Mouse (Mus musculus): ENCODE measurements around the gene Gtf2h5.

DNA sequence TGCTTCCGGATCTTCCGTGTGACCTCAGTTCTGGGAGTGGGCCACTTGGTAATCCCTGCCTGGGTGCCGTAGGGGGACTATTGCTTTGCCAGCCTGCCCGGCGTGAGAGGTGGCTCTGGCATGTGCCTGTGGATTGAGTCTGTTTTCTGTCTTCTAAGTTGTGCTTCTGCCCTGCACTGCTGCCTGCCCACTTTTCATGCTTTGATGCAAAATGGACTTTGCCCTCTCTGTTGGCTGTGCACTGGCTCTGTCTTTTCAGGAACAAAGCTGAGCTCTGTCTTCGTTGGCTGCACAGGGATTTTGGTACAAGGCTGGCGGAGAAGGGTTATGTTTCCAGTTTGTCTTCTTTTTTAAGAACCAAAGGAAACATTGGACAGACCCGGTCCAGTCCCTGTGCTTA lies 43.1 kb upstream of the Gtf2h5 start:
- no peak for TF ChIP-seq CTCF (IDR thresholded peaks at IDR 0.05; ENCODE audit: borderline replicate concordance, extremely low read depth, insufficient read depth, insufficient read length)
- TF ChIP-seq POLR2A (IDR thresholded peaks at IDR 0.05; ENCODE audit: borderline replicate concordance, extremely low read depth, insufficient read depth, insufficient read length, poor library complexity, severe bottlenecking): no peak
